ENCODE assay signal across 21 mouse cellular contexts in genomic region chr17:45881284-45881683, GRCm38 (mm10).
A peak's percentile ranks its signal among the peaks of the same experiment; 100 is the strongest.
DNase-seq lines count a peak whose midpoint lies in the region; ATAC-seq and TF ChIP-seq lines count a peak whose summit lies in the region.
"Had no signal": no experiment of that assay in that cellular context is flagged by ENCODE, and none has a peak within 500 bp of the region (broad histone marks: within the 10 kb centered on the region; RNA-seq: fewer than 3 reads in every experiment).

No protein-coding gene starts in this region.

- H3K4me2 ChIP-seq in hindbrain, embryonic 14.5 days (replicated peaks): no peak overlapping the region
- no peak overlapping the region for H3K4me2 ChIP-seq in midbrain, embryonic 15.5 days
- H3K4me2 ChIP-seq: embryonic facial prominence, embryonic 12.5 days; forebrain, embryonic 12.5 days had no signal

- peak; percentile 44 for DNase-seq in adrenal gland, postnatal 14 days
- no peak for DNase-seq in adrenal gland, postnatal 25 days
- DNase-seq in 3T3-L1 (ENCODE audit: low read depth, low spot score) (peak; percentile 64), ES-E14 (ENCODE audit: low read depth, low spot score) (no peak)
- no peak for DNase-seq in hindbrain, embryonic 14.5 days (ENCODE audit: low spot score)
- DNase-seq: B cell, adult 2 months; cerebellum, adult 11-12 months; cerebellum, adult 2 months; cerebellum, adult 9-10 months; cerebellum, postnatal 10 days; cerebellum, postnatal 25 days had no signal

- H3K9ac ChIP-seq in ES-E14 (ENCODE audit: insufficient read depth, low read depth, low read length, poor library complexity, severe bottlenecking): no peak overlapping the region
- no peak overlapping the region for H3K9ac ChIP-seq in hindbrain, embryonic 14.5 days
- no peak overlapping the region for H3K9ac ChIP-seq in midbrain, embryonic 15.5 days
- H3K9ac ChIP-seq: embryonic facial prominence, embryonic 12.5 days; forebrain, embryonic 12.5 days had no signal

- no peak for TF ChIP-seq POLR2A in embryonic fibroblast, embryonic 13.5 days (IDR thresholded peaks at IDR 0.05; ENCODE audit: low read depth, low read length)

- no peaks in the 10 kb centered on the region for H3K36me3 ChIP-seq in ES-E14 (ENCODE audit: control insufficient read depth, insufficient read depth, low read length, poor library complexity, severe bottlenecking)
- no peaks in the 10 kb centered on the region for H3K36me3 ChIP-seq in hindbrain, embryonic 14.5 days (replicated peaks; ENCODE audit: control insufficient read depth, insufficient read depth)
- no peaks in the 10 kb centered on the region for H3K36me3 ChIP-seq in midbrain, embryonic 15.5 days (replicated peaks)
- H3K36me3 ChIP-seq: embryonic facial prominence, embryonic 10.5 days; embryonic facial prominence, embryonic 12.5 days; forebrain, embryonic 10.5 days; forebrain, embryonic 12.5 days had no signal

- no peak for TF ChIP-seq CTCF in embryonic fibroblast, embryonic 13.5 days (IDR thresholded peaks at IDR 0.05; ENCODE audit: borderline replicate concordance, insufficient read depth, low read length)

- ATAC-seq in hindbrain, embryonic 14.5 days (ENCODE audit: low FRiP score): no peak
- no peak for ATAC-seq in midbrain, embryonic 15.5 days (replicated peaks)
- ATAC-seq: forebrain, embryonic 14.5 days; forebrain, embryonic 16.5 days; Patski had no signal

- H3K4me1 ChIP-seq in ES-E14 (ENCODE audit: control insufficient read depth in 2 of 2, insufficient read depth in 2 of 2, low read length in 2 of 2, poor library complexity in 1 of 2): peaks cover 7 to 23% of the 10 kb centered on the region in 2 experiments
- H3K4me1 ChIP-seq in embryonic fibroblast, embryonic 13.5 days (ENCODE audit: control insufficient read depth, insufficient read depth, low read length): no peaks in the 10 kb centered on the region
- peaks cover under 1% of the 10 kb centered on the region; the same call in 1 of the 2 replicates for H3K4me1 ChIP-seq in hindbrain, embryonic 14.5 days (replicated peaks; ENCODE audit: control insufficient read depth, insufficient read depth, low read length)
- H3K4me1 ChIP-seq in midbrain, embryonic 15.5 days: peaks cover 7% of the 10 kb centered on the region; the same call in 1 of the 2 replicates

- no peak overlapping the region for H3K4me3 ChIP-seq in ES-E14 (ENCODE audit: insufficient read depth in 1 of 2, low read depth in 1 of 2, low read length in 2 of 2, poor library complexity in 1 of 2, severe bottlenecking in 1 of 2)
- no peak overlapping the region for H3K4me3 ChIP-seq in embryonic fibroblast, embryonic 13.5 days (ENCODE audit: insufficient read depth, low read length)
- H3K4me3 ChIP-seq in hindbrain, embryonic 14.5 days (replicated peaks; ENCODE audit: low read length): no peak overlapping the region
- no peak overlapping the region for H3K4me3 ChIP-seq in midbrain, embryonic 15.5 days
- H3K4me3 ChIP-seq: embryonic facial prominence, embryonic 10.5 days; embryonic facial prominence, embryonic 12.5 days; erythroblast, embryonic 14.5 days; forebrain, embryonic 10.5 days; forebrain, embryonic 12.5 days had no signal

- no peaks in the 10 kb centered on the region for H3K27me3 ChIP-seq in hindbrain, embryonic 14.5 days (ENCODE audit: control insufficient read depth, insufficient read depth, low read length)
- H3K27me3 ChIP-seq in midbrain, embryonic 15.5 days (replicated peaks): 0 out of 2 replicates have a peak, but pooled peaks cover 3% of the 10 kb centered on the region
- H3K27me3 ChIP-seq: embryonic facial prominence, embryonic 12.5 days; Patski had no signal

- H3K27ac ChIP-seq in ES-E14 (ENCODE audit: insufficient read depth, low read depth, low read length, poor library complexity, severe bottlenecking): no peak overlapping the region
- H3K27ac ChIP-seq in embryonic fibroblast, embryonic 13.5 days (ENCODE audit: insufficient read depth, low read length): 0 out of 2 replicates have a peak overlapping the region, but pooled peaks have one; percentile 23
- no peak overlapping the region for H3K27ac ChIP-seq in hindbrain, embryonic 14.5 days
- no peak overlapping the region for H3K27ac ChIP-seq in midbrain, embryonic 15.5 days
- H3K27ac ChIP-seq: embryonic facial prominence, embryonic 10.5 days; embryonic facial prominence, embryonic 12.5 days; forebrain, embryonic 10.5 days; forebrain, embryonic 12.5 days had no signal

- H3K9me3 ChIP-seq in ES-E14 (ENCODE audit: control insufficient read depth, insufficient read depth, low read depth, low read length): no peaks in the 10 kb centered on the region
- H3K9me3 ChIP-seq in hindbrain, embryonic 14.5 days (ENCODE audit: control insufficient read depth, low read length): no peaks in the 10 kb centered on the region
- no peaks in the 10 kb centered on the region for H3K9me3 ChIP-seq in midbrain, embryonic 15.5 days
- H3K9me3 ChIP-seq: forebrain, embryonic 12.5 days had no signal

- WGBS in hindbrain, embryonic 14.5 days: 94% methylated on average over 9 of the region's 9 CpGs
- WGBS in midbrain, embryonic 15.5 days: 92% methylated on average over 9 of the region's 9 CpGs

- in situ Hi-C loops in ES-E14 (cut with MboI; ENCODE audit: low sequenced_read_pairs in 2 of 2, unreplicated experiment in 2 of 2): no loop called here

TF ChIP-seq in ES-E14, 5 proteins besides CTCF, POLR2A, EP300 and RAD21:
- TF ChIP-seq ZNF384 (IDR thresholded peaks at IDR 0.05; ENCODE audit: low read depth, low read length) (no peak), MAFK (IDR thresholded peaks at IDR 0.05; ENCODE audit: insufficient read depth, low read depth, low read length) (no peak), CHD2 (IDR thresholded peaks at IDR 0.05; ENCODE audit: low read depth, low read length) (peak; percentile 55; the same call in 1 of the 2 replicates)
TF ChIP-seq in ES-E14: peak in this region for 1.

Comparison
In these comparisons a context has a peak if more than half of its experiments do, and no peak if none do; other contexts are left out.
1. DNase-seq: peak in adrenal gland, postnatal 14 days (single experiment) and 3T3-L1 (single experiment); none in adrenal gland, postnatal 25 days (single experiment), ES-E14 (single experiment) and hindbrain, embryonic 14.5 days (single experiment).